Mouse (Mus musculus) T-helper 1 cell (primary cell): ENCODE measurements around the gene Casp7.
"Not testable (repeated sequence)": the region's sequence is repeated elsewhere in the genome, so short reads cannot be mapped to it uniquely, and the experiment has no call there.

Source experiments
- in situ Hi-C: fragments of 300-600 bp; cut with MboI, MseI; formaldehyde crosslinking; loops from one replicate; pipeline ENCODE4 v1.15.1; 2025; ENCODE audit warnings: high pct_unique_total_duplicates

The Casp7 gene

GRCm38 (mm10) chr19:56396669-56397621, at the start of gene Casp7:
Gene Casp7 (plus strand): TSS chr19:56397129.
- in situ Hi-C loops: no loop called here

- in situ Hi-C loops: no loop called here
These were observed 47.6 kb upstream of the Casp7 start for GRCm38 (mm10) chr19:56349295-56349694.

- in situ Hi-C loops: no loop called here
These were observed 43.2 kb upstream of the Casp7 start for GRCm38 (mm10) chr19:56353689-56354088.

- in situ Hi-C loops: no loop called here
These were observed 41.7 kb upstream of the Casp7 start for GRCm38 (mm10) chr19:56355201-56355600.

GRCm38 (mm10) chr19:56356480-56357373, 40.2 kb upstream of the Casp7 start:
- in situ Hi-C loops: no loop called here

GRCm38 (mm10) chr19:56357374-56357708, 39.6 kb upstream of the Casp7 start:
- in situ Hi-C loops: not testable (repeated sequence)

GRCm38 (mm10) chr19:56358890-56359289, 38.0 kb upstream of the Casp7 start:
- in situ Hi-C loops: no loop called here

GRCm38 (mm10) chr19:56363721-56364460, 33.0 kb upstream of the Casp7 start:
- in situ Hi-C loops: loop anchor here (10.0 kb wide), 1 partner anchor 639 kb away; no protein-coding TSS in a partner anchor

- in situ Hi-C loops: loop anchor here (10.0 kb wide), 1 partner anchor 640 kb away; no protein-coding TSS in a partner anchor
These were observed 32.4 kb upstream of the Casp7 start for GRCm38 (mm10) chr19:56364563-56364962.

GRCm38 (mm10) chr19:56366168-56366567, 30.8 kb upstream of the Casp7 start:
- in situ Hi-C loops: loop anchor here (10.0 kb wide), 1 partner anchor 641 kb away; no protein-coding TSS in a partner anchor

- in situ Hi-C loops: loop anchor here (10.0 kb wide), 1 partner anchor 642 kb away; no protein-coding TSS in a partner anchor
These were observed 30.3 kb upstream of the Casp7 start for GRCm38 (mm10) chr19:56366625-56367024.

- in situ Hi-C loops: loop anchor here (10.0 kb wide), 1 partner anchor 643 kb away; no protein-coding TSS in a partner anchor
These were observed 29.2 kb upstream of the Casp7 start for GRCm38 (mm10) chr19:56367778-56368177.

- in situ Hi-C loops: loop anchor here (10.0 kb wide), 1 partner anchor 644 kb away; no protein-coding TSS in a partner anchor
These were observed 28.0 kb upstream of the Casp7 start for GRCm38 (mm10) chr19:56368912-56369311.

GRCm38 (mm10) chr19:56370389-56371150, 26.4 kb upstream of the Casp7 start:
- in situ Hi-C loops: loop anchor here (10.0 kb wide), 1 partner anchor 56 kb away; no protein-coding TSS in a partner anchor

GRCm38 (mm10) chr19:56372226-56372625, 24.7 kb upstream of the Casp7 start:
- in situ Hi-C loops: loop anchor here (10.0 kb wide), 1 partner anchor 57 kb away; no protein-coding TSS in a partner anchor

- in situ Hi-C loops: loop anchor here (10.0 kb wide), 1 partner anchor 58 kb away; no protein-coding TSS in a partner anchor
These were observed 23.7 kb upstream of the Casp7 start for GRCm38 (mm10) chr19:56373246-56373645.

GRCm38 (mm10) chr19:56374011-56374410, 22.9 kb upstream of the Casp7 start:
- in situ Hi-C loops: loop anchor here (10.0 kb wide), 1 partner anchor 59 kb away; no protein-coding TSS in a partner anchor

GRCm38 (mm10) chr19:56378007-56378406, 18.9 kb upstream of the Casp7 start:
- in situ Hi-C loops: loop anchor here (10.0 kb wide), 1 partner anchor 63 kb away; no protein-coding TSS in a partner anchor

GRCm38 (mm10) chr19:56378554-56379172, 18.3 kb upstream of the Casp7 start:
- in situ Hi-C loops: loop anchor here (10.0 kb wide), 1 partner anchor 64 kb away; no protein-coding TSS in a partner anchor
